Comparison of ENCODE assay signal across 11 mouse cellular contexts in genomic region chr4:140815996-140816917, GRCm38 (mm10). TPM values are rescaled to one million over a fixed set of nuclear protein-coding genes. Genes with fewer than 3 reads are reported as not detected.
DNase-seq lines count a peak whose midpoint lies in the region; ATAC-seq and TF ChIP-seq lines count a peak whose summit lies in the region.
"Had no signal": no experiment of that assay in that cellular context is flagged by ENCODE, and none has a peak within 500 bp of the region (broad histone marks: within the 10 kb centered on the region; RNA-seq: fewer than 3 reads in every experiment).

No protein-coding gene starts in this region.

- H3K4me2 ChIP-seq in forebrain, embryonic 14.5 days (ENCODE audit: low read length), result no peak overlapping the region
- H3K4me2 ChIP-seq in forebrain, embryonic 11.5 days (ENCODE audit: low read depth, low read length, severe bottlenecking), result no peak overlapping the region
- H3K4me2 ChIP-seq in intestine, embryonic 15.5 days (replicated peaks), result peak overlapping the region; percentile 1; the same call in 1 of the 2 replicates
- no peak overlapping the region for H3K4me2 ChIP-seq in lung, embryonic 16.5 days (ENCODE audit: low read depth, low read length)
- no peak overlapping the region for H3K4me2 ChIP-seq in hindbrain, embryonic 13.5 days
- H3K4me2 ChIP-seq: embryonic facial prominence, embryonic 15.5 days had no signal

- no peak for TF ChIP-seq CTCF in G1E (IDR thresholded peaks at IDR 0.05; ENCODE audit: low read depth, low read length)

- no peaks in the 10 kb centered on the region for H3K9me3 ChIP-seq in forebrain, embryonic 14.5 days (replicated peaks; ENCODE audit: control insufficient read depth, low read length)
- H3K9me3 ChIP-seq in forebrain, embryonic 11.5 days (ENCODE audit: control insufficient read depth, low read length), result no peaks in the 10 kb centered on the region
- H3K9me3 ChIP-seq in G1E (replicated peaks), result no peaks in the 10 kb centered on the region
- no peaks in the 10 kb centered on the region for H3K9me3 ChIP-seq in intestine, embryonic 15.5 days
- no peaks in the 10 kb centered on the region for H3K9me3 ChIP-seq in lung, embryonic 16.5 days (ENCODE audit: control insufficient read depth, low read length)
- H3K9me3 ChIP-seq in hindbrain, embryonic 13.5 days, result no peaks in the 10 kb centered on the region
- H3K9me3 ChIP-seq: embryonic facial prominence, embryonic 15.5 days had no signal

- H3K4me1 ChIP-seq in forebrain, embryonic 14.5 days (ENCODE audit: control insufficient read depth, insufficient read depth, low read length), result peaks cover 4% of the 10 kb centered on the region; the same call in 1 of the 2 replicates
- H3K4me1 ChIP-seq in forebrain, embryonic 11.5 days (replicated peaks; ENCODE audit: control insufficient read depth, insufficient read depth, low read length), result 0 out of 2 replicates have a peak, but pooled peaks cover 8% of the 10 kb centered on the region
- H3K4me1 ChIP-seq in G1E (ENCODE audit: insufficient read depth, low read depth, low read length), result peaks cover 37% of the 10 kb centered on the region
- peaks cover 26% of the 10 kb centered on the region for H3K4me1 ChIP-seq in intestine, embryonic 15.5 days (replicated peaks)
- H3K4me1 ChIP-seq in lung, embryonic 16.5 days (replicated peaks; ENCODE audit: control insufficient read depth, insufficient read depth, low read length), result peaks cover 9% of the 10 kb centered on the region; the same call in 1 of the 2 replicates
- peaks cover 38% of the 10 kb centered on the region for H3K4me1 ChIP-seq in hindbrain, embryonic 13.5 days (replicated peaks)

- 0 out of 2 replicates have a peak, but pooled peaks cover 3% of the 10 kb centered on the region for H3K27me3 ChIP-seq in forebrain, embryonic 14.5 days (replicated peaks; ENCODE audit: control insufficient read depth, insufficient read depth, low read length)
- no peaks in the 10 kb centered on the region for H3K27me3 ChIP-seq in forebrain, embryonic 11.5 days (ENCODE audit: control insufficient read depth, insufficient read depth, low read length)
- H3K27me3 ChIP-seq in G1E (ENCODE audit: insufficient read depth, low read length), result no peaks in the 10 kb centered on the region; the same call in 1 of the 2 replicates
- H3K27me3 ChIP-seq in intestine, embryonic 15.5 days (replicated peaks), result no peaks in the 10 kb centered on the region
- H3K27me3 ChIP-seq in lung, embryonic 16.5 days (ENCODE audit: control insufficient read depth, insufficient read depth, low read depth, low read length), result no peaks in the 10 kb centered on the region
- peaks cover 37% of the 10 kb centered on the region; the same call in 1 of the 2 replicates for H3K27me3 ChIP-seq in hindbrain, embryonic 13.5 days
- H3K27me3 ChIP-seq: embryonic facial prominence, embryonic 15.5 days had no signal

- no peaks in the 10 kb centered on the region for H3K36me3 ChIP-seq in forebrain, embryonic 14.5 days (ENCODE audit: control insufficient read depth, insufficient read depth, low read length)
- no peaks in the 10 kb centered on the region for H3K36me3 ChIP-seq in forebrain, embryonic 11.5 days (ENCODE audit: control insufficient read depth, insufficient read depth, low read length)
- no peaks in the 10 kb centered on the region for H3K36me3 ChIP-seq in G1E (replicated peaks)
- H3K36me3 ChIP-seq in intestine, embryonic 15.5 days, result no peaks in the 10 kb centered on the region
- no peaks in the 10 kb centered on the region for H3K36me3 ChIP-seq in lung, embryonic 16.5 days (ENCODE audit: control insufficient read depth, insufficient read depth, low read length)
- no peaks in the 10 kb centered on the region for H3K36me3 ChIP-seq in hindbrain, embryonic 13.5 days
- H3K36me3 ChIP-seq: embryonic facial prominence, embryonic 15.5 days had no signal

- no peak overlapping the region for H3K9ac ChIP-seq in forebrain, embryonic 14.5 days (ENCODE audit: low read length)
- H3K9ac ChIP-seq in forebrain, embryonic 11.5 days (ENCODE audit: low read length), result no peak overlapping the region
- no peak overlapping the region for H3K9ac ChIP-seq in intestine, embryonic 15.5 days
- no peak overlapping the region for H3K9ac ChIP-seq in lung, embryonic 16.5 days (ENCODE audit: low read length)
- no peak overlapping the region for H3K9ac ChIP-seq in hindbrain, embryonic 13.5 days
- H3K9ac ChIP-seq: embryonic facial prominence, embryonic 15.5 days had no signal

- WGBS in forebrain, embryonic 14.5 days, result 61% methylated on average over 10 of the region's 10 CpGs
- 73% methylated on average over 10 of the region's 10 CpGs for WGBS in forebrain, embryonic 11.5 days
- WGBS in intestine, embryonic 15.5 days, result 26% methylated on average over 10 of the region's 10 CpGs
- WGBS in lung, embryonic 16.5 days, result 28% methylated on average over 10 of the region's 10 CpGs
- WGBS in hindbrain, embryonic 13.5 days, result 55% methylated on average over 10 of the region's 10 CpGs

- DNase-seq in forebrain, embryonic 14.5 days (ENCODE audit: low spot score), result peak; percentile 19
- DNase-seq in forebrain, embryonic 11.5 days (ENCODE audit: low spot score), result no peak
- peak; percentile 33 for DNase-seq in G1E (ENCODE audit: low spot score)

- H3K27ac ChIP-seq in forebrain, embryonic 14.5 days (ENCODE audit: low read depth, low read length), result no peak overlapping the region
- H3K27ac ChIP-seq in forebrain, embryonic 11.5 days (ENCODE audit: low read depth, low read length), result no peak overlapping the region
- H3K27ac ChIP-seq in intestine, embryonic 15.5 days, result peak overlapping the region; percentile 1
- H3K27ac ChIP-seq in lung, embryonic 16.5 days (ENCODE audit: low read length), result no peak overlapping the region
- H3K27ac ChIP-seq in hindbrain, embryonic 13.5 days, result no peak overlapping the region; the same call in 1 of the 2 replicates
- H3K27ac ChIP-seq: embryonic facial prominence, embryonic 15.5 days had no signal

- no peak for ATAC-seq in forebrain, embryonic 14.5 days
- ATAC-seq in forebrain, embryonic 11.5 days (replicated peaks; ENCODE audit: low FRiP score), result no peak
- ATAC-seq in G1E (ENCODE audit: extremely low read depth, insufficient number of reproducible peaks, low FRiP score, poor library complexity, severe bottlenecking), result peak; percentile 82
- peak; percentile 61 for ATAC-seq in intestine, embryonic 15.5 days
- ATAC-seq in lung, embryonic 16.5 days (ENCODE audit: low read depth), result peak; percentile 21; the same call in 1 of the 2 replicates
- no peak for ATAC-seq in monocyte, adult 5-6 weeks (replicated peaks; ENCODE audit: insufficient number of reproducible peaks, low FRiP score, low TSS enrichment, poor library complexity, severe bottlenecking)
- no peak for ATAC-seq in hindbrain, embryonic 13.5 days (ENCODE audit: low FRiP score)
- no peak for ATAC-seq in erythroid progenitor cell, adult 5-6 weeks (replicated peaks; ENCODE audit: low FRiP score, poor library complexity, severe bottlenecking)

- H3K4me3 ChIP-seq in forebrain, embryonic 14.5 days (ENCODE audit: low read depth, low read length), result no peak overlapping the region
- H3K4me3 ChIP-seq in forebrain, embryonic 11.5 days (ENCODE audit: low read depth, low read length), result no peak overlapping the region
- no peak overlapping the region for H3K4me3 ChIP-seq in G1E (ENCODE audit: low read depth, low read length)
- no peak overlapping the region for H3K4me3 ChIP-seq in intestine, embryonic 15.5 days (replicated peaks)
- H3K4me3 ChIP-seq in lung, embryonic 16.5 days (ENCODE audit: low read length), result no peak overlapping the region
- no peak overlapping the region for H3K4me3 ChIP-seq in hindbrain, embryonic 13.5 days
- H3K4me3 ChIP-seq: embryonic facial prominence, embryonic 15.5 days had no signal

RNA-seq across cellular contexts. Expression of gene Padi3, which starts 5.8 kb away (rescaled TPM):
- not detected in 2 replicates for polyA plus RNA-seq in forebrain, embryonic 14.5 days (2014; fragmentation: Nextera tagmentation; extraction: Ambion mirVana)
- polyA plus RNA-seq in forebrain, embryonic 11.5 days (2014; fragmentation: Nextera tagmentation; extraction: Ambion mirVana), result not detected in 2 replicates
- total RNA-seq in G1E (2014; fragmentation: Nextera tagmentation), result 0.92 and 1.1 TPM in 2 replicates
- 17.6 and 19.1 TPM in 2 replicates for total RNA-seq in G1E (2017)
- 1.8 TPM in 2 replicates for polyA plus RNA-seq in G1E (2012)
- 0.40 and 0.42 TPM in 2 replicates for polyA plus RNA-seq in intestine, embryonic 15.5 days (2015; fragmentation: Nextera tagmentation; extraction: Ambion mirVana)
- polyA plus RNA-seq in lung, embryonic 16.5 days (2015; fragmentation: Nextera tagmentation; extraction: Ambion mirVana), result 0.28 and 0.35 TPM in 2 replicates
- not detected in 3 replicates for total RNA-seq in monocyte, adult 5-6 weeks (2017)
- polyA plus RNA-seq in hindbrain, embryonic 13.5 days (2015; fragmentation: Nextera tagmentation; extraction: Ambion mirVana), result not detected in 2 replicates
- not detected in 2 replicates for total RNA-seq in erythroid progenitor cell, adult 5-6 weeks (2015; ENCODE audit: low replicate concordance)
- total RNA-seq in erythroid progenitor cell, adult 5-6 weeks (2017; ENCODE audit: low replicate concordance), result not detected in 2 replicates
- total RNA-seq: left cerebral cortex, adult 18-20 months had no signal
- polyA plus RNA-seq: small intestine, adult 2 months had no signal

RNA-seq across cellular contexts. Expression of gene Padi1, which starts 29.3 kb away (rescaled TPM):
- polyA plus RNA-seq in forebrain, embryonic 14.5 days (2014; fragmentation: Nextera tagmentation; extraction: Ambion mirVana), result 0.05 TPM in 1 of 2 replicates, not detected in the other
- polyA plus RNA-seq in forebrain, embryonic 11.5 days (2014; fragmentation: Nextera tagmentation; extraction: Ambion mirVana), result 0.12 TPM in 1 of 2 replicates, not detected in the other
- total RNA-seq in G1E (2014; fragmentation: Nextera tagmentation) (not detected in 2 replicates), G1E (2017) (0.12 and 0.16 TPM in 2 replicates)
- polyA plus RNA-seq in G1E (2012), result 0.03 TPM in 2 replicates
- 0.19 and 0.32 TPM in 2 replicates for polyA plus RNA-seq in intestine, embryonic 15.5 days (2015; fragmentation: Nextera tagmentation; extraction: Ambion mirVana)
- polyA plus RNA-seq in lung, embryonic 16.5 days (2015; fragmentation: Nextera tagmentation; extraction: Ambion mirVana), result 0.21 and 0.28 TPM in 2 replicates
- 0.29 to 0.86 TPM in 2 of 3 replicates, not detected in the other for total RNA-seq in monocyte, adult 5-6 weeks (2017)
- not detected in 2 replicates for polyA plus RNA-seq in hindbrain, embryonic 13.5 days (2015; fragmentation: Nextera tagmentation; extraction: Ambion mirVana)
- total RNA-seq in erythroid progenitor cell, adult 5-6 weeks (2015; ENCODE audit: low replicate concordance), result not detected in 2 replicates
- not detected in 2 replicates for total RNA-seq in erythroid progenitor cell, adult 5-6 weeks (2017; ENCODE audit: low replicate concordance)
- total RNA-seq: left cerebral cortex, adult 18-20 months had no signal
- polyA plus RNA-seq: small intestine, adult 2 months had no signal

RNA-seq across cellular contexts. Expression of gene Padi4, which starts 42.2 kb away (rescaled TPM):
- polyA plus RNA-seq in forebrain, embryonic 14.5 days (2014; fragmentation: Nextera tagmentation; extraction: Ambion mirVana), result not detected in 2 replicates
- 1.8 and 2.0 TPM in 2 replicates for polyA plus RNA-seq in forebrain, embryonic 11.5 days (2014; fragmentation: Nextera tagmentation; extraction: Ambion mirVana)
- total RNA-seq in G1E (2014; fragmentation: Nextera tagmentation), result not detected in 2 replicates
- total RNA-seq in G1E (2017), result not detected in 2 replicates
- 0.02 TPM in 1 of 2 replicates, not detected in the other for polyA plus RNA-seq in G1E (2012)
- 2.3 and 2.7 TPM in 2 replicates for polyA plus RNA-seq in intestine, embryonic 15.5 days (2015; fragmentation: Nextera tagmentation; extraction: Ambion mirVana)
- 1.8 and 2.3 TPM in 2 replicates for polyA plus RNA-seq in lung, embryonic 16.5 days (2015; fragmentation: Nextera tagmentation; extraction: Ambion mirVana)
- total RNA-seq in monocyte, adult 5-6 weeks (2017), result 5.7 to 16.3 TPM (median 13.0 TPM) in 3 replicates
- 0.09 and 0.13 TPM in 2 replicates for polyA plus RNA-seq in hindbrain, embryonic 13.5 days (2015; fragmentation: Nextera tagmentation; extraction: Ambion mirVana)
- total RNA-seq in erythroid progenitor cell, adult 5-6 weeks (2015; ENCODE audit: low replicate concordance), result 8.0 and 15.1 TPM in 2 replicates
- 4.1 and 15.1 TPM in 2 replicates for total RNA-seq in erythroid progenitor cell, adult 5-6 weeks (2017; ENCODE audit: low replicate concordance)
- total RNA-seq: left cerebral cortex, adult 18-20 months had no signal

Comparison
In these comparisons a context has a peak if more than half of its experiments do, and no peak if none do; other contexts are left out.
1. ATAC-seq: peak in G1E (single experiment), intestine, embryonic 15.5 days (single experiment) and lung, embryonic 16.5 days (single experiment); none in forebrain, embryonic 14.5 days (single experiment), forebrain, embryonic 11.5 days (single experiment), monocyte, adult 5-6 weeks (single experiment), hindbrain, embryonic 13.5 days (single experiment) and erythroid progenitor cell, adult 5-6 weeks (single experiment).